Mouse (Mus musculus) embryonic fibroblast, embryonic 13.5 days (primary cell): ENCODE results near the gene Ccdc102a. TPM values are rescaled to one million over a fixed set of nuclear protein-coding genes. Genes with fewer than 3 reads are reported as not detected.

Experiments used
- H3K27ac ChIP-seq: 2 replicates; pipeline ENCODE4 v1.5.1; 2012; ENCODE audit warnings: low read length, control low read depth, inconsistent platforms; ENCODE audit not compliant: insufficient read depth
- H3K4me1 ChIP-seq: 2 replicates; pipeline ENCODE4 v1.6.1; 2011; ENCODE audit warnings: low read length; ENCODE audit not compliant: control insufficient read depth, insufficient read depth
- H3K4me3 ChIP-seq: 2 replicates; pipeline ENCODE4 v1.5.1; 2011; ENCODE audit warnings: mild to moderate bottlenecking, control low read depth, low read length; ENCODE audit not compliant: insufficient read depth
- CTCF ChIP-seq: IDR thresholded peaks from 2 replicates; pipeline ENCODE4 v1.5.1; 2011; ENCODE audit warnings: mild to moderate bottlenecking, control low read depth, low read length, moderate library complexity, borderline replicate concordance; ENCODE audit not compliant: insufficient read depth
- POLR2A ChIP-seq: IDR thresholded peaks from 2 replicates; pipeline ENCODE4 v1.6.1; 2011; ENCODE audit warnings: low read depth, mild to moderate bottlenecking, control low read depth, low read length, moderate library complexity
- polyA plus RNA-seq: library from polyadenylated mRNA; stranded (reverse); fragments of >200 nt; gene quantifications from 2 replicates; pipeline ENCODE4 v1.2.4, GENCODE M21; 2011; ENCODE audit warnings: low read depth; ENCODE audit not compliant: missing spikeins, insufficient read length

Ccdc102a gene
- polyA plus RNA-seq, 1 experiment: 39.2 TPM

GRCm38 (mm10) chr8:94922602-94923001 is 4.7 kb upstream of the Ccdc102a start:
- Histone ChIP-seq H3K4me1 (no peaks in the 10 kb centered on the region), H3K4me3 (no peak overlapping the region), H3K27ac (no peak overlapping the region)
- TF ChIP-seq CTCF (no peak), POLR2A (no peak)

GRCm38 (mm10) chr8:94922176-94922575 is 4.3 kb upstream of the Ccdc102a start:
- H3K4me1 ChIP-seq: no peaks in the 10 kb centered on the region
- no peak for TF ChIP-seq POLR2A
- TF ChIP-seq CTCF: no peak
- no peak overlapping the region for H3K4me3 ChIP-seq
- no peak overlapping the region for H3K27ac ChIP-seq

- no peak overlapping the region for H3K4me3 ChIP-seq
- no peak overlapping the region for H3K27ac ChIP-seq
- TF ChIP-seq POLR2A (no peak), CTCF (no peak)
- peaks cover 12% of the 10 kb centered on the region for H3K4me1 ChIP-seq
These were observed 1.4 kb upstream of the Ccdc102a start for GRCm38 (mm10) chr8:94919256-94919655.

DNA sequence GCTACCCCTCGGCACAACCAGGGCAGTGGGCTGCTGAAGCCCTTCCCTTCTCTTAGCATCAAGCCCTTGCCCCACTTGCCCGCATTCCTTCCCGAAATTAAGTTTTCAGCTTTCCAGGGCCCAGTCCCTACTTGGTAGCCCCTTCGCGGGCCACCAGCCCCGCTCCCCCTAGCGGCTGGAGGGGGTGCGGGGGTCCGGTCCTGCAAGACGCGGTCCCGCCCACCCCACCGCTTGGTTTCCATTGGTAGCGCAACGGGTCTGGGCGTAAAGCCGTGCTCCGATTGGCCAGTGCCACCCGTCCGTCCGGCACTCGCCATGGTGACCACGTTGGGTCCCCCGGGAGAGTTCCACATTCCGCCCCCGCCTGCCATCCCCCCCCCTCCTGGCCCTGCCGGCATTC is 546 bp downstream of the Ccdc102a start:
- 0 out of 2 replicates have a peak, but pooled peaks have one; percentile 1 for TF ChIP-seq CTCF
- TF ChIP-seq POLR2A: peak; percentile 53; the same call in 1 of the 2 replicates
- peak overlapping the region; percentile 77 for H3K4me3 ChIP-seq
- peak overlapping the region; percentile 82 for H3K27ac ChIP-seq
- H3K4me1 ChIP-seq: peaks cover 18% of the 10 kb centered on the region

DNA sequence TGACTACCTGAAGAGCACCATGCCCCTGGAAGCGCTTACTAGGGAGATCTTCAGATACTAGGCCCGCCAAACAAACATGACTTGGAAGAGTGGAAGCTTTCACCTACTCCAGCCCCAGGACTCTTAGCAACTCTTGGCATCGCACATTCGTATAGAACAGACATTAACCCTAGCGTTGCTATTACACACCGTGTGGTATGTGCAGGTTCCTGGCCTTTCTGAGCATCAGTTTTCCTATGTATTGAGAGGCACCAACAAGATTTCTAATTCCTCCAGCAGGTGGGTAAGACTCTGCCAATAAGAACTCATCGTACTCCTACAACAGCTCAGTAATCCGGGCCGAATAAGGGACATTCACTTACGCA is 956 bp downstream of the Ccdc102a start:
- TF ChIP-seq POLR2A (no peak), CTCF (no peak)
- H3K4me1 ChIP-seq: peaks cover 18% of the 10 kb centered on the region
- peak overlapping the region; percentile 82 for H3K27ac ChIP-seq

GRCm38 (mm10) chr8:94916311-94916959 is 1.5 kb downstream of the Ccdc102a start:
- Histone ChIP-seq H3K27ac (peak overlapping the region; percentile 82), H3K4me1 (peaks cover 18% of the 10 kb centered on the region), H3K4me3 (peak overlapping the region; percentile 77)
- TF ChIP-seq POLR2A: peak; percentile 45
- no peak for TF ChIP-seq CTCF

More for the DNA sequence above, 956 bp downstream of the Ccdc102a start:
- peak overlapping the region; percentile 77 for H3K4me3 ChIP-seq

GRCm38 (mm10) chr8:94914701-94915101 is 3.2 kb downstream of the Ccdc102a start:
- peaks cover 18% of the 10 kb centered on the region for H3K4me1 ChIP-seq
- TF ChIP-seq CTCF: no peak
- TF ChIP-seq POLR2A: 0 out of 2 replicates have a peak, but pooled peaks have one; percentile 4
- no peak overlapping the region for H3K4me3 ChIP-seq
- H3K27ac ChIP-seq: peak overlapping the region; percentile 82

- Histone ChIP-seq H3K27ac (peak overlapping the region; percentile 82), H3K4me3 (no peak overlapping the region), H3K4me1 (peaks cover 18% of the 10 kb centered on the region)
- TF ChIP-seq POLR2A (peak; percentile 22; the same call in 1 of the 2 replicates), CTCF (no peak)
These were observed 3.6 kb downstream of the Ccdc102a start for GRCm38 (mm10) chr8:94914256-94914655.

DNA sequence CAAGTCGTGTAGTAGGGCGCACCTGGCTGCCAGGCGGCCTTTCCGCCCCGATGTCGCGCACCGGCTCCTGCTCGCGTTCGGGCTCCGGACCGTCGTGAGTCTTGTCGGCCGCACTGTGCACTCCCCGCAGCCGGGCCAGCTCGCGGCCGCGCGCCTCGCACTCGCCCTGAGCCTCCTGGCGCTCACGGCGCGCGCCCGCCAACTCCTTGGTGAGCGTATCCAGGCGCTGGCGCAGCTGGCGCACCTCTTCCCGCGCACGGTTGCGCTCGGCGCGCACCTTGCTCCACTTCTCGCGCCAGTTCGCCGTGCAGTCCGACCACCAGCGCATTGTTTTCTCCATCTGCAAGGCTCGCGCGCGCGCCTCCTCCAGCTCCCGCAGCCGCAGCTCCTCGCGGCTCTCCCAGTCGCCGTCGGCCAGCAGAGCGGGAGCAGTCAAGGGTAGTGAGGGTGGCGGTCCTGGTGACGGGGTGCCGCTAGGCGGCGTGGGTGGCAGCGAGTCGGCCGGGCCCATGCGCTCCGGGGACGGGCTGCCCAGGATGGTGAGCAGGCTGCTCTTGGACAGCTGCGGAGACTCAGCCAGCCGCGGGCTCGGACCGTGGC is 4.7 kb downstream of the Ccdc102a start:
- TF ChIP-seq POLR2A (no peak), CTCF (peak; percentile 9; the same call in 1 of the 2 replicates)
- H3K4me3 ChIP-seq: no peak overlapping the region
- H3K4me1 ChIP-seq: peaks cover 18% of the 10 kb centered on the region
- H3K27ac ChIP-seq: peak overlapping the region; percentile 67; the same call in 1 of the 2 replicates

- no peak overlapping the region for H3K4me3 ChIP-seq
- TF ChIP-seq POLR2A: no peak
- peak; percentile 76 for TF ChIP-seq CTCF
- H3K27ac ChIP-seq: no peak overlapping the region
- H3K4me1 ChIP-seq: peaks cover 16% of the 10 kb centered on the region; the same call in 1 of the 2 replicates
These were observed 9.1 kb downstream of the Ccdc102a start for GRCm38 (mm10) chr8:94908847-94909246.
